Mouse (Mus musculus) hindbrain, embryonic 11.5 days (tissue): ENCODE measurements around the gene Zfp831. TPM values are rescaled to one million over a fixed set of nuclear protein-coding genes. Genes with fewer than 3 reads are reported as not detected.

Experiments used
- ATAC-seq: fragments of 200-750 bp; cut with Nextera tagmentation; 2 replicates; pipeline ENCODE4 v1.8.0; 2017; ENCODE audit warnings: mild to moderate bottlenecking, moderate TSS enrichment, moderate library complexity; ENCODE audit not compliant: low FRiP score
- DNase-seq: peaks from one replicate; pipeline ENCODE4 v3.0.0-alpha.2; 2015; ENCODE audit warnings: low spot score
- H3K27ac ChIP-seq: fragments of 300-500 bp; sonication (generic); 2 replicates; pipeline ENCODE4 v1.5.1; 2014; ENCODE audit warnings: mild to moderate bottlenecking, low read depth, low read length
- H3K27me3 ChIP-seq: fragments of 300-500 bp; sonication (generic); 2 replicates; pipeline ENCODE4 v1.6.1; 2014; ENCODE audit warnings: mild to moderate bottlenecking, low read length, moderate library complexity, mixed read lengths; ENCODE audit not compliant: control insufficient read depth, insufficient read depth
- H3K36me3 ChIP-seq: fragments of 300-500 bp; sonication (generic); 2 replicates; pipeline ENCODE4 v1.6.1; 2014; ENCODE audit warnings: mild to moderate bottlenecking, low read length, moderate library complexity, mixed read lengths; ENCODE audit not compliant: control insufficient read depth, insufficient read depth
- H3K4me1 ChIP-seq: fragments of 300-500 bp; sonication (generic); replicated peaks from 2 replicates; pipeline ENCODE4 v1.6.1; 2014; ENCODE audit warnings: low read length, mixed read lengths; ENCODE audit not compliant: control insufficient read depth, insufficient read depth
- H3K4me2 ChIP-seq: fragments of 300-500 bp; sonication (generic); replicated peaks from 2 replicates; pipeline ENCODE4 v1.6.1; 2014; ENCODE audit warnings: mild to moderate bottlenecking, low read depth, low read length
- H3K4me3 ChIP-seq: fragments of 300-500 bp; sonication (generic); 2 replicates; pipeline ENCODE4 v1.5.1; 2014; ENCODE audit warnings: low read depth, low read length
- H3K9ac ChIP-seq: fragments of 300-500 bp; sonication (generic); 2 replicates; pipeline ENCODE4 v1.6.1; 2014; ENCODE audit warnings: low read depth, low read length
- H3K9me3 ChIP-seq: fragments of 300-500 bp; sonication (generic); 2 replicates; pipeline ENCODE4 v1.6.1; 2016; ENCODE audit warnings: low read length; ENCODE audit not compliant: control insufficient read depth
- WGBS: fragments of 180-500 bp; shearing (Covaris S2); extraction: QIAGEN DNeasy Blood & Tissue Kit; methylation state at CpG from one replicate; pipeline ENCODE4 v1.1.7; 2014; 5-methylcytosine and 5-hydroxymethylcytosine counted together
- polyA plus RNA-seq: library from polyadenylated mRNA; unstranded; fragments of >200 nt; fragmentation: Nextera tagmentation; extraction: Ambion mirVana; gene quantifications from 2 replicates; pipeline ENCODE4 v1.2.1, GENCODE M21; 2014

Gene Zfp831
- polyA plus RNA-seq, 1 experiment from 2014 or later: not detected

DNA sequence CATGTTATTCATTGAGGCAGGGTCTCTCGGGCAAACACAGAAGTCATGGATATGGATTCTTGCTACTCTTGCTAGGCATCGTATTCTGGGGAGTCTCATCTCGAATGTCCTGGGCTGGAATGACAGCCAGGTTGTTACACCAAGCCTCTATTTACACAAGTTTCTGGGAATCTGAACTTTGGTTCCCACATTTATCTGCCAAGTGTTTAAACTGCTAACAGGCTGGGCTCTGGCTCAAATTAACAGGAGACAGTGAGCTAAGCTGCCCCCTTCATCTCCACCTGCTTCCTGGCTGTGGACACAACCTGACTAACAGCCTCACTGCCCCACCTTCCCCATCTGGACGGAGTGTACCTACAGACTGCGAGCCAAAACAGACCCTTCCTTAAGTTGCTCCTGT, 88.6 kb downstream of the Zfp831 start:
- Histone ChIP-seq H3K4me2 (no peak overlapping the region), H3K4me3 (no peak overlapping the region), H3K27ac (no peak overlapping the region), H3K9me3 (no peaks in the 10 kb centered on the region), H3K36me3 (no peaks in the 10 kb centered on the region), H3K27me3 (no peaks in the 10 kb centered on the region), H3K4me1 (no peaks in the 10 kb centered on the region; the same call in 1 of the 2 replicates), H3K9ac (no peak overlapping the region)
- WGBS: 89% methylated on average over 5 of the region's 5 CpGs
- DNase-seq (no peak), ATAC-seq (no peak)

DNA sequence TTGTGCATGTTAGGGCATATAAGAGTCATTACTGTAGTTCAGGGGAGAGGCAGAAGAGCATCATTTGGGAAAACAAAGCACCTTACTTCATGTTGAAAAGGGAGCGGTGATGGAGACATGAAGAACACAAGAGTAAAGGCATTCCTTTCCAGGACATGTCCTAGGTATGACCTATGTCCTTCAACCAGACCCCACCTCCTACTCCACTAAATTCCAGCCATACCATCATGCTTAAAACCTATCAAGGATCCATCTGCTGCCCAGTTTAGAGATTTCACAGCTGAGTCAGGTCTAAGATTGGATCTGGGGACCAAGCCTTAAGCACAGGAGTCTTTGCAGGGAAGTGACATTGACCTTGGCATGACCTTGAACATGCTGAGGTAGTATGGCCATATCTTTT, 91.9 kb downstream of the Zfp831 start:
- H3K27ac ChIP-seq: no peak overlapping the region
- DNase-seq: no peak
- no peak overlapping the region for H3K4me3 ChIP-seq
- no peak overlapping the region for H3K4me2 ChIP-seq
- H3K27me3 ChIP-seq: no peaks in the 10 kb centered on the region
- H3K4me1 ChIP-seq: peaks cover 1% of the 10 kb centered on the region; the same call in 1 of the 2 replicates
- H3K36me3 ChIP-seq: no peaks in the 10 kb centered on the region
- H3K9me3 ChIP-seq: no peaks in the 10 kb centered on the region
- H3K9ac ChIP-seq: no peak overlapping the region
- no peak for ATAC-seq
- WGBS: 97% methylated on average over 1 of the region's 1 CpGs

DNA sequence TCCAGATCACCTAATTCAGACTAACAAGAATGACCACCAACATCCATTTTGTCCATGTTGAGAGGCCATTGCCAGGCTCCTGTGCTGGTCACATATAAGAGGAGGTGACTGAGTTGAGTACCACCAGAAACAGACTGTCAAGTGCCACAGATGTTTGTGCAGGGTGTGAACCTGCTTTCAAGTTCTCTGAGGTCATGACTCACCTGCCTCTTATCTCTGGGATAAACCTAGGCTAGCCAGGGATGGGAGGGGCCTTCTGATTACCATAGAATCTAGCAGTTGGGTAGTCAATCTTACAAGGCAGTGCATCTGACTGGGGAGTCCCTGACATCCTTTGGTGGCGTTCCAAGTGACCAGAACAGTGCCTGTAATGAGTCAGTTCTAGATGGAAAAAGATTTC, 103.8 kb downstream of the Zfp831 start:
- Histone ChIP-seq H3K4me3 (no peak overlapping the region), H3K36me3 (no peaks in the 10 kb centered on the region)
- WGBS: 96% methylated on average over 1 of the region's 1 CpGs

DNA sequence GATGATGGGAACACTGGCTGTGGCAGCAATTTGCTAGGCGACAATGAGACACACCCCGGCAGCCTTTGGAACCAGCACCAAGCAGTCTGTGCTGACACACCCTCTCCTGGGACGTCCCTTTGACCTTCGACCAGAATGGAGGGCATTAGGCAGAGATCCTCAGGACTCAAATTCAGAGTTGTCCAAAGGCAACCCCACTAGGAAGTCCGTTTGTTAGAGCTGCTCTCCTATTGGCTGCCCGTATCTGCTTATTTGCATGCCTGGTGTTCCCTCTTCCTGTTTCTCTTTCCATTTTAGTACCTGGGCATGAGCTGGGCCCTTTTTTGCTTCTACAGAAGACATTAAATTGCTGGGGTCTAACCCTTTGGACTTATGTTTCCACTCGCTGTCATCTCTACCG, 105.0 kb downstream of the Zfp831 start:
- WGBS: 77% methylated on average over 8 of the region's 8 CpGs
- Histone ChIP-seq H3K9me3 (no peaks in the 10 kb centered on the region), H3K4me2 (no peak overlapping the region), H3K27ac (no peak overlapping the region), H3K27me3 (no peaks in the 10 kb centered on the region), H3K4me1 (no peaks in the 10 kb centered on the region), H3K4me3 (no peak overlapping the region), H3K9ac (no peak overlapping the region), H3K36me3 (no peaks in the 10 kb centered on the region)
- ATAC-seq (no peak), DNase-seq (no peak)

More for the DNA sequence above, 103.8 kb downstream of the Zfp831 start:
- no peak overlapping the region for H3K9ac ChIP-seq
- H3K9me3 ChIP-seq: no peaks in the 10 kb centered on the region
- H3K27ac ChIP-seq: no peak overlapping the region
- no peak overlapping the region for H3K4me2 ChIP-seq
- H3K4me1 ChIP-seq: no peaks in the 10 kb centered on the region
- no peaks in the 10 kb centered on the region for H3K27me3 ChIP-seq
- DNase-seq: no peak
- no peak for ATAC-seq

- DNase-seq (no peak), ATAC-seq (no peak)
- Histone ChIP-seq H3K36me3 (no peaks in the 10 kb centered on the region), H3K27me3 (no peaks in the 10 kb centered on the region), H3K27ac (no peak overlapping the region), H3K4me1 (no peaks in the 10 kb centered on the region), H3K4me2 (no peak overlapping the region), H3K4me3 (no peak overlapping the region), H3K9ac (no peak overlapping the region), H3K9me3 (no peaks in the 10 kb centered on the region)
- 90% methylated on average over 1 of the region's 1 CpGs for WGBS
Measured at GRCm38 (mm10) chr2:174753197-174753596, 109.9 kb downstream of the Zfp831 start.

- Histone ChIP-seq H3K27ac (no peak overlapping the region), H3K4me3 (no peak overlapping the region), H3K27me3 (no peaks in the 10 kb centered on the region), H3K4me1 (no peaks in the 10 kb centered on the region), H3K36me3 (no peaks in the 10 kb centered on the region), H3K4me2 (no peak overlapping the region), H3K9me3 (no peaks in the 10 kb centered on the region), H3K9ac (no peak overlapping the region)
- ATAC-seq (no peak), DNase-seq (no peak)
- WGBS: 62% methylated on average over 1 of the region's 1 CpGs
Measured at GRCm38 (mm10) chr2:174754231-174754630, 110.9 kb downstream of the Zfp831 start.

GRCm38 (mm10) chr2:174759189-174759588, 115.9 kb downstream of the Zfp831 start:
- H3K27ac ChIP-seq: no peak overlapping the region
- H3K4me1 ChIP-seq: no peaks in the 10 kb centered on the region
- ATAC-seq (no peak), DNase-seq (no peak)
- no peaks in the 10 kb centered on the region for H3K27me3 ChIP-seq
- 76% methylated on average over 4 of the region's 4 CpGs for WGBS
- H3K9ac ChIP-seq: no peak overlapping the region
- H3K36me3 ChIP-seq: no peaks in the 10 kb centered on the region
- H3K4me3 ChIP-seq: no peak overlapping the region
- no peaks in the 10 kb centered on the region for H3K9me3 ChIP-seq
- H3K4me2 ChIP-seq: no peak overlapping the region

Other genes with a start within 250 kb of the Zfp831 start
- 158 and 163 TPM in 2 replicates for gene Nelfcd, start 227.7 kb upstream of the Zfp831 start, polyA plus RNA-seq
- 90.2 and 93.7 TPM in 2 replicates for gene Ctsz, start 204.5 kb upstream of the Zfp831 start, polyA plus RNA-seq
- 5.3 and 5.7 TPM in 2 replicates for gene Tubb1, start 192.8 kb upstream of the Zfp831 start, polyA plus RNA-seq
- 686 and 740 TPM in 2 replicates for gene Atp5e, start 179.4 kb upstream of the Zfp831 start, polyA plus RNA-seq
- 130 and 141 TPM in 2 replicates for gene Prelid3b, start 170.5 kb upstream of the Zfp831 start, polyA plus RNA-seq
- 9.5 and 9.8 TPM in 2 replicates for gene Edn3, start 117.1 kb downstream of the Zfp831 start, polyA plus RNA-seq